Mouse (Mus musculus) c-Kit-positive CD71-positive TER-119-negative erythroid progenitor cells, embryonic 14.5 days (primary cell): ENCODE data around the gene 2310007B03Rik.

Experiments used
- DNase-seq: peaks from one replicate; pipeline ENCODE4 v3.0.0-alpha.2; 2013; ENCODE audit warnings: low read depth

The 2310007B03Rik gene

GRCm38 (mm10) chr1:93101571-93102061 is 59.1 kb downstream of the 2310007B03Rik start, which contains the start of gene Kif1a:
Gene Kif1a, minus strand, starts transcription at chr1:93101951.
- no peak for DNase-seq
